Mouse (Mus musculus) lung, adult 10 weeks (tissue): ENCODE results near the gene Uevld. TPM values are rescaled to one million over a fixed set of nuclear protein-coding genes. Genes with fewer than 3 reads are reported as not detected.

ENCODE experiments used
- polyA plus RNA-seq: library from polyadenylated mRNA; stranded (reverse); fragments of 350-450 nt; fragmentation: Illumina TruSeq; extraction: RNeasy Lipid Tissue Mini Kit (QIAGEN cat#74804); gene quantifications from one replicate; pipeline ENCODE4 v1.2.3, GENCODE M21; 2014; ENCODE audit warnings: low read depth, low replicate concordance; ENCODE audit not compliant: insufficient read depth

The Uevld gene
- 3.8 TPM for polyA plus RNA-seq

GRCm38 (mm10) chr7:46957831-46958691 lies at the start of gene Uevld:
Gene Uevld (minus strand): TSS chr7:46958527.

GRCm38 (mm10) chr7:46983280-46983679 lies 25.0 kb upstream of the Uevld start, which contains the start of gene Gm9999:
Gene Gm9999 (plus strand): TSS chr7:46983580.

GRCm38 (mm10) chr7:46919551-46920176 lies 38.7 kb downstream of the Uevld start, which contains the start of gene Tsg101:
Gene Tsg101 (minus strand): TSS chr7:46919969.

Other genes starting within 250 kb of the Uevld start
- gene Saal1, start 247.8 kb downstream of the Uevld start, polyA plus RNA-seq, result 5.7 TPM
- gene Saa3, start 242.8 kb downstream of the Uevld start, polyA plus RNA-seq, result 26.5 TPM
- not detected for gene Saa4, start 225.9 kb downstream of the Uevld start, polyA plus RNA-seq
- gene Saa1, start 215.5 kb downstream of the Uevld start, polyA plus RNA-seq, result not detected
- gene Saa2, start 206.7 kb downstream of the Uevld start, polyA plus RNA-seq, result not detected
- gene Hps5, start 162.5 kb downstream of the Uevld start, polyA plus RNA-seq, result 14.7 TPM
- 16.3 TPM for gene Gtf2h1, start 162.4 kb downstream of the Uevld start, polyA plus RNA-seq
- gene Ldha, start 117.1 kb downstream of the Uevld start, polyA plus RNA-seq, result 317 TPM
- not detected for gene Ldhc, start 97.3 kb downstream of the Uevld start, polyA plus RNA-seq
- gene Tsg101, start 38.6 kb downstream of the Uevld start, polyA plus RNA-seq, result 82.7 TPM
- not detected for gene Gm9999, start 25.1 kb upstream of the Uevld start, polyA plus RNA-seq
- 7.8 TPM for gene Spty2d1, start 49.9 kb upstream of the Uevld start, polyA plus RNA-seq
- gene Tmem86a, start 92.1 kb upstream of the Uevld start, polyA plus RNA-seq, result 11.8 TPM
- gene Ptpn5, start 175.2 kb upstream of the Uevld start, polyA plus RNA-seq, result 0.28 TPM
- gene Mrgpra6, start 246.4 kb upstream of the Uevld start, polyA plus RNA-seq, result not detected